Mouse (Mus musculus): ENCODE measurements around the gene Cd72. TPM values are rescaled to one million over a fixed set of nuclear protein-coding genes. Genes with fewer than 3 reads are reported as not detected.

Gene Cd72
- polyA plus RNA-seq, 1 experiment from 2014 or later: 2.9 TPM

GRCm38 (mm10) chr4:43442456-43443361, 11.7 kb downstream of the Cd72 start:
- Histone ChIP-seq H3K4me1 (peaks cover 14% of the 10 kb centered on the region), H3K4me2 (replicated peaks) (peak overlapping the region; percentile 94), H3K9me3 (no peaks in the 10 kb centered on the region), H3K4me3 (peak overlapping the region; percentile 97), H3K9ac (peak overlapping the region; percentile 98), H3K27me3 (replicated peaks) (no peaks in the 10 kb centered on the region), H3K27ac (peak overlapping the region; percentile 92), H3K36me3 (peaks cover 24% of the 10 kb centered on the region)
- WGBS: under 1% methylated on average over 86 of the region's 88 CpGs
- ATAC-seq (ENCODE audit: low FRiP score, low read depth): peak; percentile 77

- H3K4me3 ChIP-seq: peak overlapping the region; percentile 97
- peak overlapping the region; percentile 98 for H3K9ac ChIP-seq
- H3K9me3 ChIP-seq: no peaks in the 10 kb centered on the region
- H3K27me3 ChIP-seq (replicated peaks): no peaks in the 10 kb centered on the region
- H3K4me2 ChIP-seq (replicated peaks): peak overlapping the region; percentile 94
- peaks cover 18% of the 10 kb centered on the region for H3K36me3 ChIP-seq
- H3K4me1 ChIP-seq: peaks cover 14% of the 10 kb centered on the region
- peak; percentile 96 for ATAC-seq (ENCODE audit: low FRiP score, low read depth)
- H3K27ac ChIP-seq: peak overlapping the region; percentile 92
- WGBS: under 1% methylated on average over 33 of the region's 33 CpGs
Measured at GRCm38 (mm10) chr4:43442044-43442443, 12.4 kb downstream of the Cd72 start.

- ATAC-seq (ENCODE audit: low FRiP score, low read depth): no peak
- Histone ChIP-seq H3K4me2 (replicated peaks) (peak within 1 kb of the TSS; percentile 94), H3K36me3 (peaks cover 14% of the 10 kb centered on the region), H3K4me1 (peaks cover 14% of the 10 kb centered on the region), H3K4me3 (peak within 1 kb of the TSS; percentile 97), H3K27me3 (replicated peaks) (no peaks in the 10 kb centered on the region), H3K27ac (peak within 1 kb of the TSS; percentile 92), H3K9me3 (no peaks in the 10 kb centered on the region), H3K9ac (peak within 1 kb of the TSS; percentile 98)
- WGBS: 32% methylated on average over 4 of the region's 4 CpGs
Measured at GRCm38 (mm10) chr4:43441639-43442038, 12.8 kb downstream of the Cd72 start, which contains the start of gene Tesk1. Tesk1 (plus strand) TSS chr4:43441939.

GRCm38 (mm10) chr4:43432832-43433231, 21.6 kb downstream of the Cd72 start:
- WGBS: 90% methylated on average over 1 of the region's 1 CpGs
- Histone ChIP-seq H3K4me1 (peaks cover 12% of the 10 kb centered on the region), H3K27ac (no peak overlapping the region), H3K4me3 (no peak overlapping the region), H3K36me3 (no peaks in the 10 kb centered on the region), H3K9me3 (no peaks in the 10 kb centered on the region), H3K4me2 (replicated peaks) (no peak overlapping the region), H3K9ac (no peak overlapping the region), H3K27me3 (replicated peaks) (peaks cover 8% of the 10 kb centered on the region)
- no peak for ATAC-seq (ENCODE audit: low FRiP score, low read depth)

GRCm38 (mm10) chr4:43431690-43432089, 22.7 kb downstream of the Cd72 start:
- WGBS: 3% methylated on average over 4 of the region's 4 CpGs
- peak; percentile 18; the same call in 1 of the 2 replicates for ATAC-seq (ENCODE audit: low FRiP score, low read depth)
- Histone ChIP-seq H3K27me3 (replicated peaks) (peaks cover 19% of the 10 kb centered on the region), H3K9ac (no peak overlapping the region), H3K4me3 (no peak overlapping the region), H3K4me1 (peaks cover 19% of the 10 kb centered on the region), H3K36me3 (peaks cover 5% of the 10 kb centered on the region), H3K9me3 (no peaks in the 10 kb centered on the region), H3K27ac (peak overlapping the region; percentile 42; the same call in 1 of the 2 replicates), H3K4me2 (replicated peaks) (no peak overlapping the region)

GRCm38 (mm10) chr4:43428946-43429345, 25.5 kb downstream of the Cd72 start, which contains the start of gene Fam166b:
Fam166b (minus strand) TSS chr4:43429134.
- H3K4me3 ChIP-seq: no peak within 1 kb of the TSS
- peak within 1 kb of the TSS; percentile 32; the same call in 1 of the 2 replicates for H3K4me2 ChIP-seq (replicated peaks)
- H3K4me1 ChIP-seq: peaks cover 33% of the 10 kb centered on the region
- H3K27me3 ChIP-seq (replicated peaks): peaks cover 47% of the 10 kb centered on the region
- H3K9me3 ChIP-seq: no peaks in the 10 kb centered on the region
- no peak within 1 kb of the TSS for H3K27ac ChIP-seq
- 0 out of 2 replicates have a peak, but pooled peaks have one; percentile 12 for ATAC-seq (ENCODE audit: low FRiP score, low read depth)
- 7% methylated on average over 10 of the region's 10 CpGs for WGBS
- H3K9ac ChIP-seq: peak within 1 kb of the TSS; percentile 29; the same call in 1 of the 2 replicates
- peaks cover 33% of the 10 kb centered on the region for H3K36me3 ChIP-seq

- Histone ChIP-seq H3K36me3 (peaks cover 39% of the 10 kb centered on the region), H3K4me2 (replicated peaks) (peak overlapping the region; percentile 32; the same call in 1 of the 2 replicates), H3K4me1 (peaks cover 33% of the 10 kb centered on the region), H3K9me3 (no peaks in the 10 kb centered on the region), H3K9ac (peak overlapping the region; percentile 29; the same call in 1 of the 2 replicates), H3K27ac (no peak overlapping the region), H3K27me3 (replicated peaks) (peaks cover 53% of the 10 kb centered on the region), H3K4me3 (no peak overlapping the region)
- ATAC-seq (ENCODE audit: low FRiP score, low read depth): peak; percentile 11; the same call in 1 of the 2 replicates
- WGBS: 26% methylated on average over 16 of the region's 16 CpGs
Measured at GRCm38 (mm10) chr4:43428180-43428861, 26.1 kb downstream of the Cd72 start.

- Histone ChIP-seq H3K27ac (no peak overlapping the region), H3K9me3 (no peaks in the 10 kb centered on the region), H3K9ac (no peak overlapping the region), H3K27me3 (replicated peaks) (peaks cover 60% of the 10 kb centered on the region), H3K36me3 (peaks cover 46% of the 10 kb centered on the region), H3K4me1 (peaks cover 33% of the 10 kb centered on the region), H3K4me2 (replicated peaks) (peak overlapping the region; percentile 27; the same call in 1 of the 2 replicates), H3K4me3 (no peak overlapping the region)
- ATAC-seq (ENCODE audit: low FRiP score, low read depth): no peak
- 20% methylated on average over 23 of the region's 23 CpGs for WGBS
Measured at GRCm38 (mm10) chr4:43427501-43428179, 26.8 kb downstream of the Cd72 start.

- no peak overlapping the region for H3K9ac ChIP-seq
- H3K27me3 ChIP-seq (replicated peaks): peaks cover 69% of the 10 kb centered on the region
- no peaks in the 10 kb centered on the region for H3K9me3 ChIP-seq
- peaks cover 33% of the 10 kb centered on the region for H3K4me1 ChIP-seq
- H3K4me2 ChIP-seq (replicated peaks): no peak overlapping the region
- no peak overlapping the region for H3K4me3 ChIP-seq
- no peak overlapping the region for H3K27ac ChIP-seq
- H3K36me3 ChIP-seq: peaks cover 57% of the 10 kb centered on the region
- WGBS: 45% methylated on average over 10 of the region's 10 CpGs
- ATAC-seq (ENCODE audit: low FRiP score, low read depth): no peak
Measured at GRCm38 (mm10) chr4:43426487-43426886, 27.9 kb downstream of the Cd72 start.

- no peaks in the 10 kb centered on the region for H3K9me3 ChIP-seq
- no peak overlapping the region for H3K27ac ChIP-seq
- peak overlapping the region; percentile 16; the same call in 1 of the 2 replicates for H3K4me2 ChIP-seq (replicated peaks)
- WGBS: 18% methylated on average over 31 of the region's 31 CpGs
- H3K4me1 ChIP-seq: peaks cover 33% of the 10 kb centered on the region
- no peak overlapping the region for H3K4me3 ChIP-seq
- peaks cover 61% of the 10 kb centered on the region for H3K36me3 ChIP-seq
- no peak for ATAC-seq (ENCODE audit: low FRiP score, low read depth)
- H3K27me3 ChIP-seq (replicated peaks): peaks cover 70% of the 10 kb centered on the region
- no peak overlapping the region; the same call in 1 of the 2 replicates for H3K9ac ChIP-seq
Measured at GRCm38 (mm10) chr4:43425648-43426380, 28.6 kb downstream of the Cd72 start.

GRCm38 (mm10) chr4:43425197-43425596, 29.2 kb downstream of the Cd72 start:
- no peak overlapping the region for H3K27ac ChIP-seq
- 20% methylated on average over 14 of the region's 14 CpGs for WGBS
- no peak overlapping the region for H3K4me3 ChIP-seq
- H3K4me1 ChIP-seq: peaks cover 33% of the 10 kb centered on the region
- H3K4me2 ChIP-seq (replicated peaks): peak overlapping the region; percentile 16; the same call in 1 of the 2 replicates
- no peak overlapping the region for H3K9ac ChIP-seq
- peaks cover 61% of the 10 kb centered on the region for H3K36me3 ChIP-seq
- no peak for ATAC-seq (ENCODE audit: low FRiP score, low read depth)
- no peaks in the 10 kb centered on the region for H3K9me3 ChIP-seq
- H3K27me3 ChIP-seq (replicated peaks): peaks cover 70% of the 10 kb centered on the region

All from neural tube, embryonic 12.5 days (tissue).